In the genomic region with DNA sequence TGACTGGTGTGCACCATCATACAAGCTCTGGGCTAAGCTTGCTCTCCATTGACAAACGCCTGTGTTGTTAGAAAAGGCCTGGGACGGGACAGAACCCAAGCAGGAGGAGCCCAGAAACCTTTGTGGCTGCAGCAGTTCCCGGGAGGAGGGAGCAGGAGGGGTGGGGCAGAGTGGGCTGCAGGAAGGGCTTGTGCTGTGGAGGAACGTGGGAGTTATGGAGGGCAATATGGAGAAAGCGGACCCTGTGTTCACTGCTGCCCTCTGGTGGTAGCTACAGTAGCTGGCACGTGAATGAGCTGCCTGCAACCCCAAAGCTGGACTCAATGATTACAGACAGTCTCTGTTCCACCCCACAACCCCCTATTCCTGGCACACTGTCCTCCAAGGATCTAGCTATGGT, we compare ENCODE assay signal across 10 mouse cellular contexts. TPM values are rescaled to one million over a fixed set of nuclear protein-coding genes. Genes with fewer than 3 reads are reported as not detected.
DNase-seq lines count a peak whose midpoint lies in the region; ATAC-seq and TF ChIP-seq lines count a peak whose summit lies in the region.
"Had no signal": no experiment of that assay in that cellular context is flagged by ENCODE, and none has a peak within 500 bp of the region (broad histone marks: within the 10 kb centered on the region; RNA-seq: fewer than 3 reads in every experiment).

No protein-coding gene starts in this region.

- no peak overlapping the region for H3K27ac ChIP-seq in midbrain, embryonic 14.5 days (replicated peaks; ENCODE audit: low read depth, low read length)
- H3K27ac ChIP-seq in midbrain, embryonic 15.5 days, result no peak overlapping the region
- no peak overlapping the region for H3K27ac ChIP-seq in liver, postnatal 0 days (ENCODE audit: low read depth)
- H3K27ac ChIP-seq: heart, embryonic 13.5 days; neural tube, embryonic 13.5 days had no signal

- WGBS in midbrain, embryonic 14.5 days, result 12% methylated on average over 6 of the region's 6 CpGs
- WGBS in midbrain, embryonic 15.5 days, result 13% methylated on average over 6 of the region's 6 CpGs
- WGBS in liver, postnatal 0 days (ENCODE audit: insufficient replicate concordance), result 17% methylated on average over 6 of the region's 6 CpGs

- H3K36me3 ChIP-seq in midbrain, embryonic 14.5 days (ENCODE audit: control insufficient read depth, insufficient read depth, low read length), result no peaks in the 10 kb centered on the region
- no peaks in the 10 kb centered on the region for H3K36me3 ChIP-seq in midbrain, embryonic 15.5 days (replicated peaks)
- H3K36me3 ChIP-seq in liver, postnatal 0 days (replicated peaks; ENCODE audit: insufficient read depth, low read length), result no peaks in the 10 kb centered on the region
- H3K36me3 ChIP-seq: heart, embryonic 13.5 days; neural tube, embryonic 13.5 days had no signal

- no peak for ATAC-seq in midbrain, embryonic 14.5 days (ENCODE audit: low FRiP score, low TSS enrichment)
- no peak for ATAC-seq in midbrain, embryonic 15.5 days (replicated peaks)
- no peak for ATAC-seq in liver, postnatal 0 days

- peak; percentile 82 for DNase-seq in midbrain, embryonic 14.5 days
- peak; percentile 70 for DNase-seq in T-cell, adult 2 months (ENCODE audit: low spot score)
- DNase-seq in cerebellum, postnatal 10 days, result peak; percentile 87 to 89
- peak; percentile 80 to 87 for DNase-seq in heart, postnatal 10 days
- peak; percentile 77 for DNase-seq in liver, postnatal 0 days
- DNase-seq in right cerebral cortex, adult 2 months (ENCODE audit: low spot score in 2 of 2), result peak; percentile 71 to 75
- no peak for DNase-seq in Muller cell, postnatal 12 days (ENCODE audit: inconsistent ontology term)

- H3K9me3 ChIP-seq in midbrain, embryonic 14.5 days (ENCODE audit: control insufficient read depth, low read length), result no peaks in the 10 kb centered on the region
- H3K9me3 ChIP-seq in midbrain, embryonic 15.5 days, result no peaks in the 10 kb centered on the region
- no peaks in the 10 kb centered on the region for H3K9me3 ChIP-seq in liver, postnatal 0 days (ENCODE audit: low read length)
- H3K9me3 ChIP-seq: neural tube, embryonic 13.5 days had no signal

- intact Hi-C loops in heart, postnatal 10 days (cut with DNase I), result loop anchor here (2.0 kb wide), 2 partner anchors 53 to 123 kb away; no protein-coding TSS in a partner anchor

- no peak overlapping the region for H3K9ac ChIP-seq in midbrain, embryonic 14.5 days (replicated peaks; ENCODE audit: low read length)
- no peak overlapping the region for H3K9ac ChIP-seq in midbrain, embryonic 15.5 days
- no peak overlapping the region for H3K9ac ChIP-seq in liver, postnatal 0 days (replicated peaks)
- H3K9ac ChIP-seq: heart, embryonic 13.5 days; neural tube, embryonic 13.5 days had no signal

- H3K4me2 ChIP-seq in midbrain, embryonic 14.5 days (ENCODE audit: low read length), result no peak overlapping the region
- H3K4me2 ChIP-seq in midbrain, embryonic 15.5 days, result no peak overlapping the region
- no peak overlapping the region for H3K4me2 ChIP-seq in liver, postnatal 0 days (ENCODE audit: low read depth, low read length)
- H3K4me2 ChIP-seq: heart, embryonic 13.5 days; neural tube, embryonic 13.5 days had no signal

- H3K27me3 ChIP-seq in midbrain, embryonic 14.5 days (ENCODE audit: control insufficient read depth, insufficient read depth, low read length), result no peaks in the 10 kb centered on the region
- H3K27me3 ChIP-seq in midbrain, embryonic 15.5 days (replicated peaks), result no peaks in the 10 kb centered on the region
- peaks cover 33% of the 10 kb centered on the region for H3K27me3 ChIP-seq in liver, postnatal 0 days (ENCODE audit: insufficient read depth, low read length)
- H3K27me3 ChIP-seq: neural tube, embryonic 13.5 days had no signal

- peak; percentile 95 for TF ChIP-seq CTCF in liver, postnatal 0 days (IDR thresholded peaks at IDR 0.05; ENCODE audit: low read depth)

- no peak for TF ChIP-seq EP300 in liver, postnatal 0 days (IDR thresholded peaks at IDR 0.05; ENCODE audit: low read depth)

- H3K4me1 ChIP-seq in midbrain, embryonic 14.5 days (ENCODE audit: control insufficient read depth, insufficient read depth, low read length), result no peaks in the 10 kb centered on the region
- peaks cover 5% of the 10 kb centered on the region; the same call in 1 of the 2 replicates for H3K4me1 ChIP-seq in midbrain, embryonic 15.5 days
- H3K4me1 ChIP-seq in liver, postnatal 0 days (ENCODE audit: insufficient read depth), result peaks cover 17% of the 10 kb centered on the region

- no peak overlapping the region for H3K4me3 ChIP-seq in midbrain, embryonic 14.5 days (replicated peaks; ENCODE audit: low read depth, low read length)
- H3K4me3 ChIP-seq in midbrain, embryonic 15.5 days, result no peak overlapping the region
- H3K4me3 ChIP-seq in liver, postnatal 0 days (ENCODE audit: low read depth, low read length), result no peak overlapping the region
- H3K4me3 ChIP-seq: heart, embryonic 13.5 days; neural tube, embryonic 13.5 days had no signal

RNA-seq across cellular contexts. Expression of a gene that starts 3.1 kb away (rescaled TPM):
- 304 and 345 TPM in 2 replicates for polyA plus RNA-seq in midbrain, embryonic 14.5 days (2014; fragmentation: Nextera tagmentation; extraction: Ambion mirVana)
- polyA plus RNA-seq in midbrain, embryonic 15.5 days (2015; fragmentation: Nextera tagmentation; extraction: Ambion mirVana), result 339 and 349 TPM in 2 replicates
- 10 to 100 TPM; 87.3 to 92.3 TPM for total RNA-seq in heart, postnatal 10 days (2021)
- polyA plus RNA-seq in liver, postnatal 0 days (2015; fragmentation: Nextera tagmentation; extraction: Ambion mirVana), result 3.4 TPM in 2 replicates

RNA-seq across cellular contexts. Expression of a gene that starts 32.9 kb away (rescaled TPM):
- polyA plus RNA-seq in midbrain, embryonic 14.5 days (2014; fragmentation: Nextera tagmentation; extraction: Ambion mirVana), result not detected in 2 replicates
- polyA plus RNA-seq in midbrain, embryonic 15.5 days (2015; fragmentation: Nextera tagmentation; extraction: Ambion mirVana), result not detected in 2 replicates
- not detected for total RNA-seq in heart, postnatal 10 days (2021)
- polyA plus RNA-seq in liver, postnatal 0 days (2015; fragmentation: Nextera tagmentation; extraction: Ambion mirVana), result not detected in 2 replicates
- polyA plus RNA-seq: heart, embryonic 13.5 days; neural tube, embryonic 13.5 days had no signal

Comparison
In these comparisons a context has a peak if more than half of its experiments do, and no peak if none do; other contexts are left out.
1. RNA of a gene that starts 3.1 kb away (polyA plus RNA-seq): 339 to 349 TPM in midbrain, embryonic 15.5 days and 304 to 345 TPM in midbrain, embryonic 14.5 days; 3.4 TPM in liver, postnatal 0 days; every median in the first group is over 10 times any median in the second.